In genomic region chr11:86314992-86315391, GRCm38 (mm10) we compare ENCODE assay signal across 1 mouse cellular context.
TF ChIP-seq lines count a peak whose summit lies in the region.

No protein-coding gene starts in this region.

TF ChIP-seq in MEL, 35 proteins besides CTCF, POLR2A, EP300 and RAD21:
- TF ChIP-seq MYC (IDR thresholded peaks at IDR 0.05; ENCODE audit: low read depth, low read length) (0 out of 2 replicates have a peak, but pooled peaks have one; percentile 49), SMC3 (IDR thresholded peaks at IDR 0.05; ENCODE audit: low read depth, low read length) (peak; percentile 52)
